Mouse (Mus musculus): Measurements from ENCODE around the gene Dock8. TPM values are rescaled to one million over a fixed set of nuclear protein-coding genes. Genes with fewer than 3 reads are reported as not detected.
"Not testable (repeated sequence)": the region's sequence is repeated elsewhere in the genome, so short reads cannot be mapped to it uniquely, and the experiment has no call there.

The Dock8 gene
- total and polyA plus RNA-seq, 2 experiments from 2014 or later: 0.29 to 0.69 TPM

- H3K4me1 ChIP-seq (ENCODE audit: insufficient read depth): no peaks in the 10 kb centered on the region
- DNase-seq: no peak
- WGBS: 80% methylated on average over 4 of the region's 4 CpGs
- no peak overlapping the region for H3K9ac ChIP-seq
- H3K27ac ChIP-seq (ENCODE audit: low read depth, low read length): no peak overlapping the region
- H3K4me3 ChIP-seq (ENCODE audit: low read depth, low read length): no peak overlapping the region
- ATAC-seq: no peak
- no peak overlapping the region for H3K4me2 ChIP-seq (ENCODE audit: low read depth)
- H3K36me3 ChIP-seq (ENCODE audit: insufficient read depth): no peaks in the 10 kb centered on the region
- TF ChIP-seq CTCF (IDR thresholded peaks at IDR 0.05; ENCODE audit: low read depth): no peak
- H3K27me3 ChIP-seq (ENCODE audit: insufficient read depth, low read length): no peaks in the 10 kb centered on the region
- no peaks in the 10 kb centered on the region for H3K9me3 ChIP-seq (ENCODE audit: low read length)
Observed at GRCm38 (mm10) chr19:25031765-25032164, 32.4 kb downstream of the Dock8 start.

DNA sequence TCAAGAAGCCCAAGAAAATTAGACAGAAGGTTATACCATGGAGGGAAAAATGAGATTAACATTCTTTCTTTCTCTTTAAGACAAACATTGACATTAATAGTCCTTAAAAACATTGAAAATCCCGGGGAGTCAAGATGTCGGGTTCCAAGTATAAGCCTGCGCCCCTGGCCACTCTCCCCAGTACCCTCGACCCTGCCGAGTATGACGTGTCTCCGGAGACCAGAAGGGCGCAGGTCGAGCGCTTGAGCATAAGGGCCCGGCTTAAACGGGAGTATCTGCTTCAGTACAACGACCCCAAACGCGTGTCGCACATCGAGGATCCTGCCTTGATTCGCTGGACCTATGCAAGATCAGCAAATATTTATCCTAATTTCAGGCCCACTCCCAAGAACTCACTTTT lies 33.7 kb downstream of the Dock8 start:
- H3K9me3 ChIP-seq (ENCODE audit: low read length); H3K36me3 ChIP-seq (ENCODE audit: insufficient read depth); ATAC-seq; H3K27ac ChIP-seq (ENCODE audit: low read depth, low read length); H3K9ac ChIP-seq; H3K4me1 ChIP-seq (ENCODE audit: insufficient read depth); H3K4me2 ChIP-seq (ENCODE audit: low read depth); H3K27me3 ChIP-seq (ENCODE audit: insufficient read depth, low read length); H3K4me3 ChIP-seq (ENCODE audit: low read depth, low read length); DNase-seq: not testable (repeated sequence)
- 86% methylated on average over 6 of the region's 18 CpGs for WGBS

DNA sequence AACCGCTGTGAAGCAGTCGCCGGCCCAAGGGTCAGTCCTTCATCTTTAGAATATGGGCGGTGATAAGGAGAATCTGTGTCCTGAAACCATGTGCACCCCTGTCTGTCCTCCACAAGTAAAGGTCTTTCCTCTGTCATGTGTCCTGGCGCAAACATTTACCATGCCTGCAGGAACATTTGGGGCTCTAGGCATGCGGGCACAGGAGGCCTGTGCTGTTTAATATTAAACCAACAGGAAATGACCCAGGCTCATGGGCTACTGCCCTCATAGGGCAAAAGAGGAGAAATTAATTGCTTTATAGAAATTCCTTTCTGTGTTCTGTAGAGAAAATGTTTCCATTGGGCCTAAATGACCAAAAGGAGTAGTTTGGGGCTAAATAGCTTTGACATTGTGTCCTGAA lies 36.5 kb downstream of the Dock8 start:
- Histone ChIP-seq H3K27ac (ENCODE audit: low read depth, low read length) (no peak overlapping the region), H3K4me1 (ENCODE audit: insufficient read depth) (no peaks in the 10 kb centered on the region)

GRCm38 (mm10) chr19:25036784-25037183 lies 37.5 kb downstream of the Dock8 start:
- H3K9ac ChIP-seq: no peak overlapping the region
- H3K36me3 ChIP-seq (ENCODE audit: insufficient read depth): no peaks in the 10 kb centered on the region
- no peak overlapping the region for H3K27ac ChIP-seq (ENCODE audit: low read depth, low read length)
- H3K27me3 ChIP-seq (ENCODE audit: insufficient read depth, low read length): no peaks in the 10 kb centered on the region
- 83% methylated on average over 5 of the region's 5 CpGs for WGBS
- H3K9me3 ChIP-seq (ENCODE audit: low read length): no peaks in the 10 kb centered on the region
- no peak for ATAC-seq
- H3K4me3 ChIP-seq (ENCODE audit: low read depth, low read length): no peak overlapping the region
- DNase-seq: no peak
- no peaks in the 10 kb centered on the region for H3K4me1 ChIP-seq (ENCODE audit: insufficient read depth)
- TF ChIP-seq CTCF (IDR thresholded peaks at IDR 0.05; ENCODE audit: low read depth): no peak
- H3K4me2 ChIP-seq (ENCODE audit: low read depth): no peak overlapping the region

More for the DNA sequence above, 36.5 kb downstream of the Dock8 start:
- TF ChIP-seq CTCF (IDR thresholded peaks at IDR 0.05; ENCODE audit: low read depth): no peak
- H3K36me3 ChIP-seq (ENCODE audit: insufficient read depth): no peaks in the 10 kb centered on the region
- WGBS: 97% methylated on average over 6 of the region's 6 CpGs
- ATAC-seq: no peak
- no peak overlapping the region for H3K9ac ChIP-seq
- no peak overlapping the region for H3K4me3 ChIP-seq (ENCODE audit: low read depth, low read length)
- no peak for DNase-seq
- no peaks in the 10 kb centered on the region for H3K9me3 ChIP-seq (ENCODE audit: low read length)
- H3K4me2 ChIP-seq (ENCODE audit: low read depth): no peak overlapping the region
- H3K27me3 ChIP-seq (ENCODE audit: insufficient read depth, low read length): no peaks in the 10 kb centered on the region

GRCm38 (mm10) chr19:25037249-25037648 lies 37.9 kb downstream of the Dock8 start:
- Histone ChIP-seq H3K4me2 (ENCODE audit: low read depth) (no peak overlapping the region), H3K9me3 (ENCODE audit: low read length) (no peaks in the 10 kb centered on the region), H3K36me3 (ENCODE audit: insufficient read depth) (no peaks in the 10 kb centered on the region), H3K27me3 (ENCODE audit: insufficient read depth, low read length) (no peaks in the 10 kb centered on the region), H3K4me3 (ENCODE audit: low read depth, low read length) (no peak overlapping the region), H3K4me1 (ENCODE audit: insufficient read depth) (no peaks in the 10 kb centered on the region), H3K9ac (no peak overlapping the region), H3K27ac (ENCODE audit: low read depth, low read length) (no peak overlapping the region)
- ATAC-seq (no peak), DNase-seq (no peak)
- 88% methylated on average over 4 of the region's 4 CpGs for WGBS
- TF ChIP-seq CTCF (IDR thresholded peaks at IDR 0.05; ENCODE audit: low read depth): no peak

GRCm38 (mm10) chr19:25038293-25038692 lies 39.0 kb downstream of the Dock8 start:
- Histone ChIP-seq H3K27me3 (ENCODE audit: insufficient read depth, low read length) (no peaks in the 10 kb centered on the region), H3K27ac (ENCODE audit: low read depth, low read length) (no peak overlapping the region), H3K36me3 (ENCODE audit: insufficient read depth) (no peaks in the 10 kb centered on the region), H3K9me3 (ENCODE audit: low read length) (no peaks in the 10 kb centered on the region), H3K9ac (no peak overlapping the region), H3K4me1 (ENCODE audit: insufficient read depth) (no peaks in the 10 kb centered on the region), H3K4me3 (ENCODE audit: low read depth, low read length) (no peak overlapping the region), H3K4me2 (ENCODE audit: low read depth) (no peak overlapping the region)
- TF ChIP-seq CTCF (IDR thresholded peaks at IDR 0.05; ENCODE audit: low read depth): no peak
- 35% methylated on average over 6 of the region's 6 CpGs for WGBS
- ATAC-seq: no peak
- no peak for DNase-seq

DNA sequence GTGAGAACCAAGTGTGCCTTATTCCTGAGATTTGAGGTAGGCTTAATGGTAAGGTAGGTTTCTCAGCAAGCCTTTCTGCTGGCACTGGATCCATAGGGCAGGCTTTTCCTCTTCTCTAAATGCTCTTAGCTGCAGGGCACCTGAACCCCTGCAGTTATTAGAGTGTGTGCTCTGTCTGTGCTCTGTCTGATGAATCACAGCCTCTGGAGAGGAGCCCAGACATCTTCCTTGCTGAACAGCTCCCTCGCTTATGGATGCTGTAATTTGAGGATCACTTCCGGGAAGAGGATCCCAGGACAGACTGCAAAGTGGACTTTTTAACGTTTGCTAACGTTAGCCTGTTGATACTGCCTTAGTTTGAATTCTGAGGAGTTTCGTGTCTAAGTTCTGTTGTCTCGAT lies 41.9 kb downstream of the Dock8 start:
- Histone ChIP-seq H3K9me3 (ENCODE audit: low read length) (no peaks in the 10 kb centered on the region), H3K4me1 (ENCODE audit: insufficient read depth) (no peaks in the 10 kb centered on the region), H3K4me3 (ENCODE audit: low read depth, low read length) (no peak overlapping the region), H3K36me3 (ENCODE audit: insufficient read depth) (no peaks in the 10 kb centered on the region), H3K9ac (no peak overlapping the region), H3K27ac (ENCODE audit: low read depth, low read length) (no peak overlapping the region), H3K4me2 (ENCODE audit: low read depth) (no peak overlapping the region), H3K27me3 (ENCODE audit: insufficient read depth, low read length) (no peaks in the 10 kb centered on the region)
- no peak for ATAC-seq
- TF ChIP-seq CTCF (IDR thresholded peaks at IDR 0.05; ENCODE audit: low read depth): no peak
- no peak for DNase-seq
- 60% methylated on average over 6 of the region's 6 CpGs for WGBS

GRCm38 (mm10) chr19:25042973-25043372 lies 43.6 kb downstream of the Dock8 start:
- H3K4me1 ChIP-seq (ENCODE audit: insufficient read depth): no peaks in the 10 kb centered on the region
- WGBS: 88% methylated on average over 11 of the region's 11 CpGs
- no peak overlapping the region for H3K27ac ChIP-seq (ENCODE audit: low read depth, low read length)
- H3K9me3 ChIP-seq (ENCODE audit: low read length): no peaks in the 10 kb centered on the region
- H3K9ac ChIP-seq: no peak overlapping the region
- no peaks in the 10 kb centered on the region for H3K27me3 ChIP-seq (ENCODE audit: insufficient read depth, low read length)
- ATAC-seq (no peak), DNase-seq (no peak)
- no peak overlapping the region for H3K4me3 ChIP-seq (ENCODE audit: low read depth, low read length)
- no peaks in the 10 kb centered on the region for H3K36me3 ChIP-seq (ENCODE audit: insufficient read depth)
- no peak for TF ChIP-seq CTCF (IDR thresholded peaks at IDR 0.05; ENCODE audit: low read depth)
- H3K4me2 ChIP-seq (ENCODE audit: low read depth): no peak overlapping the region
